Mouse (Mus musculus): ENCODE data around the gene Zswim4. TPM values are rescaled to one million over a fixed set of nuclear protein-coding genes. Genes with fewer than 3 reads are reported as not detected.
A peak's percentile ranks its signal among the peaks of the same experiment; 100 is the strongest.

Gene Zswim4
- total RNA-seq, 2 experiments from 2014 or later, result 36.4 to 56.0 TPM

- peak in 1 of 2 experiments; percentile 32 for DNase-seq (ENCODE audit: low spot score in 2 of 2)
Measured at GRCm38 (mm10) chr8:84184085-84185043, 52.5 kb downstream of the Zswim4 start.

- no peak for DNase-seq (ENCODE audit: low spot score in 2 of 2)
Measured at GRCm38 (mm10) chr8:84183261-84184084, 53.4 kb downstream of the Zswim4 start.

- DNase-seq (ENCODE audit: low spot score in 2 of 2), result no peak
Measured at GRCm38 (mm10) chr8:84182833-84183232, 54.0 kb downstream of the Zswim4 start.

GRCm38 (mm10) chr8:84180530-84181190 is 56.2 kb downstream of the Zswim4 start:
- DNase-seq (ENCODE audit: low spot score in 2 of 2), result no peak

- no peak for DNase-seq (ENCODE audit: low spot score in 2 of 2)
Measured at GRCm38 (mm10) chr8:84179946-84180345, 56.9 kb downstream of the Zswim4 start.

- DNase-seq (ENCODE audit: low spot score in 2 of 2), result no peak
Measured at GRCm38 (mm10) chr8:84178592-84178991, 58.3 kb downstream of the Zswim4 start.

GRCm38 (mm10) chr8:84177405-84177804 is 59.5 kb downstream of the Zswim4 start:
- no peak for DNase-seq (ENCODE audit: low spot score in 2 of 2)

GRCm38 (mm10) chr8:84176560-84176959 is 60.3 kb downstream of the Zswim4 start:
- no peak for DNase-seq (ENCODE audit: low spot score in 2 of 2)

GRCm38 (mm10) chr8:84173861-84174260 is 63.0 kb downstream of the Zswim4 start:
- no peak for DNase-seq (ENCODE audit: low spot score in 2 of 2)

- no peak for DNase-seq (ENCODE audit: low spot score in 2 of 2)
Measured at GRCm38 (mm10) chr8:84170096-84170495, 66.8 kb downstream of the Zswim4 start.

GRCm38 (mm10) chr8:84167696-84168095 is 69.2 kb downstream of the Zswim4 start:
- no peak for DNase-seq (ENCODE audit: low spot score in 2 of 2)

Small RNA genes lying within 50 kb of the gene (microRNA-seq; reads per million reads assigned to microRNA genes)
- gene Mir181c (ENCODE audit: borderline number of aligned reads in 2 of 2) (938 to 988 reads per million in 2 experiments), gene Mir181d (ENCODE audit: borderline number of aligned reads in 2 of 2) (720 to 835 reads per million in 2 experiments), gene Mir23a (ENCODE audit: borderline number of aligned reads in 2 of 2) (28,339 to 48,415 reads per million in 2 experiments), gene Mir24-2 (ENCODE audit: borderline number of aligned reads in 2 of 2) (0 reads per million in 2 experiments), gene Mir27a (ENCODE audit: borderline number of aligned reads in 2 of 2) (1,299 to 1,341 reads per million in 2 experiments), gene Mir3074-2 (ENCODE audit: borderline number of aligned reads in 2 of 2) (0 reads per million in 2 experiments)

Other genes starting within 250 kb of the Zswim4 start
- gene Samd1, start 239.4 kb downstream of the Zswim4 start, total RNA-seq (2021), result 10 to 100 TPM; 28.2 to 30.3 TPM
- under 1 TPM; 0.54 to 0.96 TPM for gene 1700067K01Rik, start 235.6 kb downstream of the Zswim4 start, total RNA-seq (2021)
- not detected for gene 2210011C24Rik, start 224.9 kb downstream of the Zswim4 start, total RNA-seq (2021)
- under 1 TPM; 0.33 to 0.38 TPM for gene Palm3, start 215.6 kb downstream of the Zswim4 start, total RNA-seq (2021)
- 1 to 10 TPM; 1.7 to 1.9 TPM for gene Il27ra, start 194.5 kb downstream of the Zswim4 start, total RNA-seq (2021)
- gene Rln3, start 192.1 kb downstream of the Zswim4 start, total RNA-seq (2021), result not detected
- gene Gm10643, start 171.9 kb downstream of the Zswim4 start, total RNA-seq (2021), result 1 to 10 TPM; 2.5 to 2.6 TPM
- 10 to 100 TPM; 17.1 to 20.3 TPM for gene Rfx1, start 170.2 kb downstream of the Zswim4 start, total RNA-seq (2021)
- 10 to 100 TPM; 13.2 to 16.1 TPM for gene Dcaf15, start 132.3 kb downstream of the Zswim4 start, total RNA-seq (2021)
- gene Podnl1, start 111.1 kb downstream of the Zswim4 start, total RNA-seq (2021), result under 1 TPM; 0.33 to 0.35 TPM
- 10 to 100 TPM; 26.5 to 30.5 TPM for gene Cc2d1a, start 89.1 kb downstream of the Zswim4 start, total RNA-seq (2021)
- under 1 TPM in 1 of 2 experiments, not detected in 1; 0.38 TPM for gene 4930432K21Rik, start 89.0 kb downstream of the Zswim4 start, total RNA-seq (2021)
- gene Nanos3, start 51.8 kb downstream of the Zswim4 start, total RNA-seq (2021), result under 1 TPM in 1 of 2 experiments, not detected in 1; 0.61 TPM
- gene D8Ertd738e, start 12.7 kb upstream of the Zswim4 start, total RNA-seq (2021), result 100 to 1,000 TPM; 292 to 304 TPM
- gene Mri1, start 20.3 kb upstream of the Zswim4 start, total RNA-seq (2021), result 10 to 100 TPM; 26.2 to 33.4 TPM
- gene Ccdc130, start 33.3 kb upstream of the Zswim4 start, total RNA-seq (2021), result 10 to 100 TPM; 18.7 to 19.4 TPM
- gene Cacna1a, start 151.4 kb upstream of the Zswim4 start, total RNA-seq (2021), result 1 to 10 TPM; 3.9 to 9.6 TPM

Data from adrenal gland, adult 18-20 months (tissue).